Mouse (Mus musculus): ENCODE data around the gene Ppm1k.
"Not testable (repeated sequence)": the region's sequence is repeated elsewhere in the genome, so short reads cannot be mapped to it uniquely, and the experiment has no call there.

Gene Ppm1k

DNA sequence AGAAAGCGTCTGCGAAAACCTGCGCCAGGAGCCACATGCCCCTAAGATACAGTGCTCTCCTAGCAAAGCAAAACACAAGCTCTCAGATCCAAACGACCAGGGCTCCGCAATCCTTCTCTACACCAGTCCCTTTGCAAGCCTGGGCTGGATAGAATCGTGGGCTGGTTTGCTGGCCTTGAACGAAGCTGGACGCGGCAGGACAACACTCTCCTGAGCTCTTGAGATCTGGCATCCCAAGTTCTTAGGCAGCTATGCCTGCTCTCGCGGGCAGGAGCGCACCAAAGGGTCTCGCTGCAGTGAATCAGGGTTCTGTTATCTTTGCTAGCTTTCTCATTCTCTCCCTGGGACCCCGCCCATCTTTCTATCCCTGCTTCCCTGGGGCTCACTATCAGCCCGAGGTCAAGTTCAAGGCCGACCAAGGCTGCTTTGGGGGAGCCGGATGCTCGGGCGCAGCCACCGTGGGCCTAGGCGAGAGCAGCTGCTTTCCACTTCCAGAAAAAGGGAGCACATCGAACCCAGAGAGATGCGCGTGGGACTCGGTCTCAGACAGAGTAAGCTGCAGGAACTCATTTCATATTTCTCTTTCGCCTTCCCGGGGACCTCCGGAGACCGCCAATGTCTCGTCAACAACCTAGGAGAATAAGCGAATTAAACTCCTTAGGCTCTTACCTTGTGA is 519 bp downstream of the Ppm1k start:
- in situ Hi-C loops (cut with MboI; ENCODE audit: low pct_unique_long_range_greater_than_20kb in 1 of 2, low sequenced_read_pairs in 2 of 2, unreplicated experiment in 1 of 2): no loop called here

DNA sequence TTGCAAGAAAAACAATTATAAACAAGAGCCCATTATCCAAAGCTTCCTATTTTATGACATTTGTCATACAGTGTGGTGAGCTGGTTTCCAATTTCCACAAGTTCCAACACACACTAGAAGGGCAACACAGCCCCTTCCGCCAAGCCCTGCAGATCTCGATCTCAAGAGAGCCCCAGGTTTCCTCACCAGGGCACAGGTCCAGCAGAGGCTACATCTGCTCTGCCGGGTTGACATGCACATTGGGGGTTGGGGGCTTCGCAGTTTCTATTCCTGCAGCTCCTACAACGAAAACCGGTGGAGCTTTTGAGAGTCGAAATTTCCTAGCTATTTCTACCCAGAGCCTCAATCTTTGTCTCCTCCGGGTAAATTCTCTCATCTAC is 1.0 kb downstream of the Ppm1k start:
- in situ Hi-C loops (cut with MboI; ENCODE audit: low pct_unique_long_range_greater_than_20kb in 1 of 2, low sequenced_read_pairs in 2 of 2, unreplicated experiment in 1 of 2): no loop called here

DNA sequence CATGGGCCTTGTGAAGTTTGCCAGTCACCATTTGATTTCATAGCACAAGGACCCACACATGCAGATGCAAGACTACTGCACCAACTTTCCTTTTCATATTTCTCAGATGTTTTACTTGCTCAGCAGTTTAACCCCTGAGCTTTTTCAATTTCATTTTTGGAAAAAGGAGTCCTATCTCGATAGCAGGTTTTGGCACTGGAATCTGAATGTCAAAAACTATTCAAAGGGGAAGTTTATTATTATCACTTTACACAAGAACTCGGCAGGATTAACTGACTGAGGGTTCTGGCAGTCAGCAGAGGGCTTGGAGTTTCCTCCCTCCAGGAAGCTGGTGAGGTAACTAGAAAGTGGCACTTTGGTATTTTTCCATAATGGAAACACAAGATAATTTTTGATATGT is 1.9 kb downstream of the Ppm1k start:
- in situ Hi-C loops (cut with MboI; ENCODE audit: low pct_unique_long_range_greater_than_20kb in 1 of 2, low sequenced_read_pairs in 2 of 2, unreplicated experiment in 1 of 2): no loop called here

DNA sequence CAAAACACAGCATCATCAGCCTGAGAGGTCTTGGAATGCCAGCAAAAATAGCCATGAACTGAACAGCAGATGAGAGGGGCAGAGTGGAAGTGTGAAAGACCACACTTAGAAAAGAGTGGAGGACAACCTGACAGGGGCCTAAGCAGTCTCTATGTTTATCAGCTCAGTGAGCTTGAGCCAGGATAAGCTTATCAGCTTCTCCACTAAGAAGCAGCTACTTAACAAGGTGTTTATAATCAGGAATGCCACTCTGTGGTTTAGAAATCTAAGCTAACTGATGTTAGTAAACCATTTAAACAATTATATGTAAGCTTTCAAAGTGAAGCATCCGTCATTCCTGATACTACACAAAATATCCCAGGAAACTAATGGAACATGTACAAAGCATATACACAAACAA is 3.2 kb downstream of the Ppm1k start:
- in situ Hi-C loops (cut with MboI; ENCODE audit: low pct_unique_long_range_greater_than_20kb in 1 of 2, low sequenced_read_pairs in 2 of 2, unreplicated experiment in 1 of 2): no loop called here

DNA sequence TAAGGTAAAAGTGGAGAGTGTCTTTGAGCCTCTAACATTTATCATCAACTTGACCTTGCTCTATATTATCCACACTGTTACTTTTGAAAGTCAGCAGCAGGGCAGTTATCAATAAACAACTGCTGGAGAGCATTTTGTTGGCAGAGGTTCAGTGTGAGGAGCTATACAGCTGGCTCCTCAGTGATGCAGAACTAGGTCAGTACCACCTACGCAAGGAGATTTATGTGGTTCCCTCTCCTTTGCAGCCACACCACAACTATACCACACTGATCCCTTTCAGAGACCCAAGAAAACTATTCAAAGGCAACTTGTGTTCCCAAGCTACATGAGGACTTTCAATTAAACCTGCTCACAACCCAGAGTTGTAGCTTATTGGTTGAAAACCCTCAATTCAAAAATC is 3.8 kb downstream of the Ppm1k start:
- in situ Hi-C loops (cut with MboI; ENCODE audit: low pct_unique_long_range_greater_than_20kb in 1 of 2, low sequenced_read_pairs in 2 of 2, unreplicated experiment in 1 of 2): no loop called here

DNA sequence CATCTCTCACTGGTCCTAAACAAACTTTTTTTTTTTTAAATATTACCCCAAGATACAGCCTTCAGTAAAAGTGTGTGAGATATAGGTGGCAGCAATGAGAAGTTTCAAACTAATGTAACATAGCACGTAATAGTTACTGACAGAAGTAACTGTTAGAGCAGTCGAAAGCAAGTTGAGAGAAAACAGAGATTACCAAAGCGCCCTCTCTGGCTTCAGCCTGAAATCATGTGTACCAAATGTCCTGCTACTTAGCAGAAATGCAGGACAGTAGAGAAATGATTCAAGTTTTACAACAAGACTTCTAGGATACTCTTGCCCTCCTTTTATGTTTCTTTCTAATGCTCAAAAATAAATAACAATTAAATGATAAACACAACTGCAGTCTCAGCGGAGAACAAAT is 4.3 kb downstream of the Ppm1k start:
- in situ Hi-C loops (cut with MboI; ENCODE audit: low pct_unique_long_range_greater_than_20kb in 1 of 2, low sequenced_read_pairs in 2 of 2, unreplicated experiment in 1 of 2): no loop called here

DNA sequence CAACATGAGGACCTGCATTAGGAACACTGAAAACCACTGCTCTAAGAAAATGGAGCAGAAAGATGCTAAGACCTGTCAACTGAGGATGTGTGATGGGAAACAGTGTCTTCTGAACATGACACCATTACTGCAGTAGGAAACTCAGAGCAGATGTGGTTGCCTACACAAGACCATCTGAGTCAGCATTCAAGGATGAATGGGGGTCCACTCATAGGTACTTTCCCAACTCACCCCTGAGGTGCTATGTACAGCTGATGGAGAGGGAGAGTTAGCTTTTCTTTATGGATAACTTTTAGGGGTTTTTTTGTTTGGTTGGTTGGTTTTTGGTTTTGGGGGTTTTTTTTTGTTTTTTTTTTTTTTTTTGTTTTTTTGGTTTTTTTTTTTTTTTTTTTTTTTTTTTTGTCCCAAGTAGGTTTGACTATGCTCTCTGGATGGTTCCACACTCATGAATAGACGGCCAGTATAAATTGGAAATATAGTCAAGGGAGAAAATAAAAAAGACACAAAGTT is 5.9 kb downstream of the Ppm1k start:
- in situ Hi-C loops (cut with MboI; ENCODE audit: low pct_unique_long_range_greater_than_20kb in 1 of 2, low sequenced_read_pairs in 2 of 2, unreplicated experiment in 1 of 2): no loop called here

DNA sequence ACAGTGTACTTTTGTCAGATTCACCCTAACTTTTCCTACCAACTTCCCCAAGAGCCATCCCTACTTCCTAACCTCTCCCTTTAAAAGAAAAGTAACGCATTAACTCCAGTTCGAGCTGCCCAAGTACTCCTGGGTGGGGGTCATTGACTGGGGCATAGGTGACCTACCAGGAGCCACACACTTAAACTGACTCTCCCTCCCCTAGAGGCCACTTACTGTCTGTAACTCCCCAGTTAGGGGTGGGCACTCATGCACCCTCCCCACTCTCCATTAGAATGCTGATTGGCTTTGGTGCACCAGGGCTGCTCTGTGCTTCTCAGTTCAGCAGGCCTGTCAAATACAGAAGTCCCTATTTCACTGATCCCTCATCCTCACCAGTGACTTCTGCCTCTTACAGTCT is 8.3 kb downstream of the Ppm1k start:
- in situ Hi-C loops (cut with MboI; ENCODE audit: low pct_unique_long_range_greater_than_20kb in 1 of 2, low sequenced_read_pairs in 2 of 2, unreplicated experiment in 1 of 2): no loop called here

DNA sequence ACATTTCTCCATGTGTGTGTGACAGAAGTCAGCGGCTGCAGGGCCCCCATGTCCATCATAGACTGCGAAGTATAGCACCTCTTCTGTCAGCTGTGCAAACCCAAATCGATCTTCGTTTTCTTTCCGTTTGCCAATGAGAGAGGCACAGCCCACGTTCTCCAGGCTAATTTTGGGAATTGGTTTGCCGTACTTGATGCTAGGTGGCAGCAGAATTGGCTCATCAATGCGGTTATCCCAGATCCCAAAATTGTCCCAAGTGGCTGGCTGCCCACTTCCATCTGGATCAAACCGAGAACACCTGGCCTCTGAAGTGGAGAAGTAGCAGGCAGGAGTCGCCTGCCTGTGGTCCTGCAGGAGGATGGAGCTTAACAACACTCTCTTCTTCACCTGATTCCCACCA is 10.5 kb downstream of the Ppm1k start:
- in situ Hi-C loops (cut with MboI; ENCODE audit: low pct_unique_long_range_greater_than_20kb in 1 of 2, low sequenced_read_pairs in 2 of 2, unreplicated experiment in 1 of 2): no loop called here

DNA sequence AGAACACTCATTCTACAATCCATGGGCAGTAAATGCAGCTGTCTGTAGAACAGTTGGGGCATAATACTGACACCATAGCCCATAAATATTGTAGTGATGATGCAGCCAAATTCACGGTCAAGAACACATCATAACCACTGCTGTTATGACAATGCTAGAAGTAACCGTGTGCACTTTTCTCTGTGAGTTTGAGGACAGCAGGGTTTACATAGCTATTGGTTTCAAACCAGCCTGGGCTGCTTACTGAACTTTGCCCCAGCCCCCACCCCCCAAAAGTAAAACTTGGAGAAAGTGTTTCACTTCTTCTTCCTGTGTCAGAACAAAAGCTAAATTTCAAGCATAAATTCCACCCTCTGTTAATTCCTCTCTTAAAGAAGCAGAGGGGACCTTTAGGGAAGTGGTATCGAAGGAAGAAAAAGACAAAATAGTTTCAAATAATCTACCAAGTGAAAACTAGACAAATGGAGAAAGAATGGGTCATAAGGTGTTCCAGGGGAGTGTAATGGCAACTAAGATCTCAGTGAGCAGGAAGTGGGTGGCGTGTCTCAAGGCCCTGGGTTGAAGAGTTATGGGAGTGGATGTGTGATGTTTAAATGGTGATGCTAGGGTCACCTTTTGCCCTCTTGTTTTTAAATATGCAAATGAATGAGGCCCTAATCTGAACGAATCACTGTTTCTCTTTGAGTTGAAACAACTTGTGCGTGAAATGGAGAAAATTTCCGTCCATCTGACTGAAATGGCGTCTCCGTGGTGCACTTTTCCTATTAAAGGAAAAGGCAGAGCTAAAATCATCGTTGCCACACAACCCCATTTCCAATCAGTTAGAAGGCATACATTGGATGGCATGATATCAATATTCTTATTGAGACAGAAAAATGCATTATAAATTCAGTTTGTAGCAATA is 14.3 kb downstream of the Ppm1k start:
- in situ Hi-C loops (cut with MboI; ENCODE audit: low pct_unique_long_range_greater_than_20kb in 1 of 2, low sequenced_read_pairs in 2 of 2, unreplicated experiment in 1 of 2): no loop called here

DNA sequence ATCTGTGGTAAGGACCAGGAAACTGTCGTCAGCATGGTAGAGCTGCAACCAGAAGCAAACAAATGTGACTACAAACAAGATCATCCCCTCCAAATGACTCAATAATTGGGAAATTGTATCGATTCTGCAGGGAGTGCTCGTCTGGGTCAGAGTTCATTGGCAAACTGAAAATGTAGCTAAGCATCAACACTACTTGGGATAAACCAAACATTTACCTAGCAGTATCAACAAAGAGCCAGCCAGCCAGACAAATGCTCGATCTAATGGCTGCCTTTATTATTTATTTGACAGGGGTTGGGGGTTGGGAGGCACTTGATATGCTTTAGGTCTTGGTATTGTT is 21.3 kb downstream of the Ppm1k start:
- in situ Hi-C loops (cut with MboI; ENCODE audit: low pct_unique_long_range_greater_than_20kb in 1 of 2, low sequenced_read_pairs in 2 of 2, unreplicated experiment in 1 of 2): no loop called here

DNA sequence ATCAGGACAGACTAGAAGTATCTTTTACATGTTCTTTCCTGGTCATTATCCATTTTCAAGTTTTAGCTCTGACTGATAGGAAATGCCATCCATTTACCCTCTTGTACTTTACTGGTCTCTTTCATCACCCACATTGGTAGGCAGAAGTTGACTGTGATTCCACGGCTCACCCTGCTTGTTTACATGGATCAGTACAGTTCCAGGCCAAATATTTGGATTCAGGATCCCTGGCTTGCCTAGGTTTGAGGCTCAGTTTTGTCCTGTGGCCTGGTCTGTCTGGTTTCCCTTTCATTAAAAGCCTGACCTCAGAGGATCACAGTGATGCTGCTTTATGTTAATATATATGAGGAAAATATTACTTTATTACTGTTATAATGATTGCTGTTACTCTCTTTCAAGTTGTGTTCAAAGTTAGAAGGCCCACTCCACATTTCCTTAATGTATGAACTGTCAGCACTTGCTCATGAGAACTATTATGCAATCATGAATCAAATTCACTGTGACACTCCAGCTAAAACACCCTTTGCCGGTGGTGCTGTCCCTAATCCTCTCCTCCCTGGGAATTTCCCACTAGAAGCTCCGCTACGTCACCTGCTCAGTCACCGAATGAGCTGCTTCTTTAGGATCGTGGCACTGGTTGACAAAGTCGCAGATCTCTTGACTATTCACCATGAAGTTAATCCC is 21.8 kb downstream of the Ppm1k start:
- in situ Hi-C loops (cut with MboI; ENCODE audit: low pct_unique_long_range_greater_than_20kb in 1 of 2, low sequenced_read_pairs in 2 of 2, unreplicated experiment in 1 of 2): no loop called here

DNA sequence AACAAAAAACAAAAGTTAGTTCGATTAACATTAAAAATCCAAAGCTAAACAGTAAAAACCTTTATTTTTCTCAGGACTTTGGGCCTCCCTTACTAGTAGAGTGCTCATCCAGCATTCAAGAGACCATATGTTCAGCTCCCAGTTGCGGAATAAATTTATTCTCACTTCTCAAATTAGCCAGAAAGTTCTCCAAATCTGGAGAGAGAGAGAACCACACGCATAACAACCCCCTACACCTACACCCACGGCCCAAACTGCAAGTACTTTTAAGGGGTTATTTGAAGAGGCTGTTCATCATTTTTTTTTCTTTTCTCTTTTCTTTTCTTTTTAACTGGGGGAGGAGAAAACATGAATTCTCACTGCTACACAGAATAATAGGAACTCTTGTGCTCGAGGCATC is 23.4 kb downstream of the Ppm1k start:
- in situ Hi-C loops (cut with MboI; ENCODE audit: low pct_unique_long_range_greater_than_20kb in 1 of 2, low sequenced_read_pairs in 2 of 2, unreplicated experiment in 1 of 2): no loop called here

DNA sequence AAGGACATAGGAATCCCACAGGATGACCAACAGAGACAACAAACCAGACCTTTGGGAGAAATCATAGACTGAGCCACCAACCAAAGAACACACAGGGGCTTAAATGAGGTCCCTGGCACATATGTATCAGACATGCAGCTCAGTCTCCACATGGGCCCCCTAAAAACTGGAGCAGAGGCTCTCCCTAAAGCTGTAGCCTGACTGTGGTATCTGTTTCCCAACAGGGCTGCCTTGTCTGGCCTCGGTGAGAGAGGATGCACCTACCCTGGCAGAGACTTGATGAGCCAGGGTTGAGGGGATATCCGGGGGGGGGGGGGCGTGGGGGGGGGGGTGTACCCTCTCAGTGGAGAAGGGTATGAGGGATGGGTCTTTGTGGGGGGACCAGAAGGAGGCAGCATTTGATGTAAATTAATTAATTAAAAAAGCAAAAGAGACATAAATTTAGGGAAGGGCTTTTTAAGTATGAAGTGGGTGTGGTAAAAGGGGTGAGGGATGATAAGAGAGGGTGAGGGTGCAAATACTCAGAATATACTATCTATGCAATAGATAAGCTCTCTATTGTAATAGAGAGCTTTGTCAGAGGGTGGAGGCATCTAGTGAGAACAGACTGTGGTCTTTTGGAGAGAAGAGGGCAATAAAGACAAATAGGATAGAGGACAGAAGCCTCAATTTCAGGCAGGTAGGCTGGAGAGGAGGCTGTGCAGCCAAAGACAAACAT is 31.4 kb downstream of the Ppm1k start:
- in situ Hi-C loops (cut with MboI; ENCODE audit: low pct_unique_long_range_greater_than_20kb in 1 of 2, low sequenced_read_pairs in 2 of 2, unreplicated experiment in 1 of 2): no loop called here

DNA sequence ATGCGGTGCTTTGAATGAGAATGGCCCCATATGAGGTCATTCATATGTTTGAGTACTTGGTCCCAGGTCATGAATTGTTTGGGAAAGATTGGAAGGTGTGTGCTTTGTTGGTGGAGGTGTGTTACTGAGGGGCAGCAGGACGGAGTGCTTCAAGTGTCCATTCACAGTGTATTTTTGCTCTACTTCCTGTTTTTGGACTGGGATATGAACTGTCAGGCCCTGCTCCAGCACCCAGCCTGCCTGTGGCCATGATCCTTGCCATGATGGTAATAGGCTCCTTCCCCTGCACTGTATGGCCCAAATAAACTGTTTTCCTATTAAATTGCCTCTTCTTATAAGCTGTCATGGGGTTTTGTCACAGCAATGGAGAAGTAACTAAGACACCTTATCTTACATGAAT is 36.1 kb downstream of the Ppm1k start:
- in situ Hi-C loops (cut with MboI; ENCODE audit: low pct_unique_long_range_greater_than_20kb in 1 of 2, low sequenced_read_pairs in 2 of 2, unreplicated experiment in 1 of 2): no loop called here

DNA sequence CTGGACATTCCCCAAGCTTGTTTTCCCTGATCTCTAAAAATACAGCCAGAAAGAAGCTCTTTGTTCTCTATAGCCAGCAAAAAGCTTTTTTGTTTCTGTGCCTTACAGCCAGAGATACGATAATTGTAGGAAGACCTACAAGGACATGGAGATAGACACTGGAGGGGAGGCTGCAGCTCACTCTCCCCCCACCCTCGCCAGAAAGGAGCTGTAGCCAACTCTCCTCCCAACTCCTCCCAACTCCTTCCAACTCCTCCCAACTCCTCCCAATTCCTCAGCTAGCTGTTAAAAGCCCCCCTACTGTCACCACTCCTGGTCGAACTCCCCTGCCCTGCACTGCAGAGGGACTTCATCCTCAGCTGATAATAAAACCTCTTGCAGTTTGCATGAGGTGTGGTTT is 67.1 kb downstream of the Ppm1k start:
- in situ Hi-C loops (cut with MboI; ENCODE audit: low pct_unique_long_range_greater_than_20kb in 1 of 2, low sequenced_read_pairs in 2 of 2, unreplicated experiment in 1 of 2): not testable (repeated sequence)

All from mouse embryonic stem cell (cell line).